Mouse (Mus musculus) MEL (cell line): Measurements from ENCODE around the gene Rassf2.

ENCODE experiments used
- CHD1 ChIP-seq: IDR thresholded peaks from 2 replicates; pipeline ENCODE4 v1.6.1; 2012; ENCODE audit warnings: low read depth, mild to moderate bottlenecking, inconsistent platforms, low read length, improper control_type of control experiment
- CTCF ChIP-seq, 3 experiments: IDR thresholded peaks in 2 of 3; conservative IDR thresholded peaks in 1 of 3; 2 replicates each; pipeline ENCODE4 v1.5.1; 2011 to 2012; ENCODE audit warnings: low read length in 3 of 3, low read depth in 2 of 3, mild to moderate bottlenecking in 2 of 3, improper control_type of control experiment in 1 of 3, inconsistent platforms in 1 of 3, mixed read lengths in 1 of 3, moderate library complexity in 1 of 3; ENCODE audit not compliant: control insufficient read depth in 1 of 3, insufficient read depth in 1 of 3, poor library complexity in 1 of 3, severe bottlenecking in 1 of 3
- GATA1 ChIP-seq: IDR thresholded peaks from 2 replicates; pipeline ENCODE4 v1.6.1; 2011; ENCODE audit warnings: low read depth, low read length, improper control_type of control experiment
- POLR2A ChIP-seq, 2 experiments: IDR thresholded peaks; 2 replicates each; pipeline ENCODE4 v1.6.1; 2011 to 2012; ENCODE audit warnings: low read length in 2 of 2, mild to moderate bottlenecking in 2 of 2, control low read depth in 1 of 2, improper control_type of control experiment in 1 of 2, low read depth in 1 of 2, moderate library complexity in 1 of 2; ENCODE audit not compliant: control insufficient read depth in 1 of 2, insufficient read depth in 1 of 2, poor library complexity in 1 of 2
- SMC3 ChIP-seq: IDR thresholded peaks from 2 replicates; pipeline ENCODE4 v1.6.1; 2011; ENCODE audit warnings: low read depth, low read length, improper control_type of control experiment
- TCF12 ChIP-seq: IDR thresholded peaks from 2 replicates; pipeline ENCODE4 v1.6.1; 2014; ENCODE audit warnings: low read depth, mild to moderate bottlenecking, inconsistent platforms, low read length, improper control_type of control experiment, moderate library complexity
- ZNF384 ChIP-seq: IDR thresholded peaks from 2 replicates; pipeline ENCODE4 v1.6.1; 2012; ENCODE audit warnings: low read depth, mild to moderate bottlenecking, inconsistent platforms, low read length, improper control_type of control experiment

DNA sequence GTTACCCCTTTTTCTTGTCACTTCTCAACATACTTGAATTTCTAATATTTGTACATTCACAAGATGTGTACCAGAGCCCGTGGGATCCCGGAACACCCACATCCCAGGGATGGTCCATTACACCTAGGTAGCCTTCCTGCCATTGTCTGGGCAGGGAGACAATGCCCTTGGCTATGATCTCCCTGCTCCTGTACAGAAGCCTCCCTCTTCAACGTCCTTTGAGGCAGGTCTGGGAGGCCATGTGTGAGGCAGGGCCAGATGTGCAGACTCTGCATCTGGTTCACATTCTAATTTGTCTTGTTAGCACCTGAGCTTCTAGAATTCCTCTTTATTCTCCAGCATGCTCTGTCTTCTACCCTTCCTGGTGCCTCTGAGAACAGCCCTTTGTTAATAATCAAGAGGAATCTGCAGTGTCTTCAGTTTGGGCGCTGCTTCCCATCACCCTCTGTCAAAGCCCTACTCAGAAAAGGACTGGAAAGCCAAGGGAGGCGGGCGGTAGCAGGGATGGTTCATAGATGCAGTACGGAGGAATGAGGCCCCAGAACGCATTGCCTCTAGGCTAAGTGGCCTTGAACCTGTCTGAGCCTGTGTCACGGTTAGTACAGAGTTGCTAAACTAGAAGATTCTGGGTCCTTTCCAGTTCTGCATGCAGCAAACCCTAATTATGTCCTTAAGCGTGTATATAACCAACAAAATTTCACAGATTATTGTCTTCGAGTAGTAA lies 81.0 kb downstream of the Rassf2 start:
- no peak for TF ChIP-seq CTCF (IDR thresholded peaks at IDR 0.05 in 2 of 3, conservative IDR thresholded peaks at IDR 0.05 in 1 of 3; ENCODE audit: control insufficient read depth in 1 of 3, insufficient read depth in 1 of 3, low read depth in 2 of 3, low read length in 3 of 3, poor library complexity in 1 of 3, severe bottlenecking in 1 of 3)
- no peak for TF ChIP-seq TCF12
- TF ChIP-seq SMC3 = no peak
- TF ChIP-seq ZNF384 = no peak
- TF ChIP-seq POLR2A (IDR thresholded peaks at IDR 0.05; ENCODE audit: control insufficient read depth in 1 of 2, insufficient read depth in 1 of 2, low read depth in 1 of 2, low read length in 2 of 2, poor library complexity in 1 of 2) = no peak
- TF ChIP-seq CHD1 = no peak
- TF ChIP-seq GATA1 = no peak
